Mouse (Mus musculus): ENCODE measurements at regions not wholly inside any gene's neighbourhood (a gene's known extent, or its start where the extent isn't known, plus 50 kb on each side); places are given as distances from the start of the nearest gene placed in this dataset.

- Histone ChIP-seq H3K9me3 (ENCODE audit: control insufficient read depth, low read length) (no peaks in the 10 kb centered on the region), H3K27me3 (ENCODE audit: control insufficient read depth, insufficient read depth, low read length) (no peaks in the 10 kb centered on the region), H3K27ac (ENCODE audit: low read depth, low read length) (no peak overlapping the region), H3K9ac (ENCODE audit: low read length) (no peak overlapping the region), H3K4me1 (replicated peaks; ENCODE audit: control insufficient read depth, insufficient read depth, low read length) (0 out of 2 replicates have a peak, but pooled peaks cover 2% of the 10 kb centered on the region), H3K4me2 (ENCODE audit: low read depth, low read length, severe bottlenecking) (no peak overlapping the region), H3K36me3 (ENCODE audit: control insufficient read depth, insufficient read depth, low read length) (no peaks in the 10 kb centered on the region), H3K4me3 (ENCODE audit: low read depth, low read length) (no peak overlapping the region)
- DNase-seq (ENCODE audit: low spot score), result no peak
- peak; percentile 73; the same call in 1 of the 2 replicates for ATAC-seq (replicated peaks; ENCODE audit: low FRiP score)
- WGBS, result 26% methylated on average over 2 of the region's 2 CpGs
Observed at GRCm38 (mm10) chr3:126491251-126491913, 104.7 kb upstream of the Camk2d start.

- ATAC-seq (replicated peaks; ENCODE audit: low FRiP score) (peak; percentile 37; the same call in 1 of the 2 replicates), DNase-seq (ENCODE audit: low spot score) (no peak)
- Histone ChIP-seq H3K9me3 (ENCODE audit: control insufficient read depth, low read length) (no peaks in the 10 kb centered on the region), H3K27me3 (ENCODE audit: control insufficient read depth, insufficient read depth, low read length) (no peaks in the 10 kb centered on the region), H3K36me3 (ENCODE audit: control insufficient read depth, insufficient read depth, low read length) (no peaks in the 10 kb centered on the region), H3K4me2 (ENCODE audit: low read depth, low read length, severe bottlenecking) (no peak overlapping the region), H3K9ac (ENCODE audit: low read length) (no peak overlapping the region), H3K4me3 (ENCODE audit: low read depth, low read length) (no peak overlapping the region), H3K4me1 (replicated peaks; ENCODE audit: control insufficient read depth, insufficient read depth, low read length) (0 out of 2 replicates have a peak, but pooled peaks cover 2% of the 10 kb centered on the region), H3K27ac (ENCODE audit: low read depth, low read length) (no peak overlapping the region)
- 88% methylated on average over 3 of the region's 3 CpGs for WGBS
Observed at GRCm38 (mm10) chr3:126491914-126492265, 104.2 kb upstream of the Camk2d start.

GRCm38 (mm10) chr3:126498823-126499222 lies 97.3 kb upstream of the Camk2d start:
- H3K36me3 ChIP-seq (ENCODE audit: control insufficient read depth, insufficient read depth, low read length), result no peaks in the 10 kb centered on the region
- no peak overlapping the region for H3K4me2 ChIP-seq (ENCODE audit: low read depth, low read length, severe bottlenecking)
- no peaks in the 10 kb centered on the region for H3K27me3 ChIP-seq (ENCODE audit: control insufficient read depth, insufficient read depth, low read length)
- H3K27ac ChIP-seq (ENCODE audit: low read depth, low read length), result no peak overlapping the region
- WGBS, result 72% methylated on average over 2 of the region's 2 CpGs
- no peak overlapping the region for H3K4me3 ChIP-seq (ENCODE audit: low read depth, low read length)
- H3K9ac ChIP-seq (ENCODE audit: low read length), result no peak overlapping the region
- ATAC-seq (replicated peaks; ENCODE audit: low FRiP score) (no peak), DNase-seq (ENCODE audit: low spot score) (no peak)
- no peaks in the 10 kb centered on the region for H3K4me1 ChIP-seq (replicated peaks; ENCODE audit: control insufficient read depth, insufficient read depth, low read length)
- H3K9me3 ChIP-seq (ENCODE audit: control insufficient read depth, low read length), result no peaks in the 10 kb centered on the region

- no peak overlapping the region for H3K4me3 ChIP-seq (ENCODE audit: low read depth, low read length)
- no peak overlapping the region for H3K4me2 ChIP-seq (ENCODE audit: low read depth, low read length, severe bottlenecking)
- no peaks in the 10 kb centered on the region for H3K4me1 ChIP-seq (replicated peaks; ENCODE audit: control insufficient read depth, insufficient read depth, low read length)
- WGBS, result 85% methylated on average over 2 of the region's 2 CpGs
- no peak overlapping the region for H3K9ac ChIP-seq (ENCODE audit: low read length)
- no peak overlapping the region for H3K27ac ChIP-seq (ENCODE audit: low read depth, low read length)
- no peak for ATAC-seq (replicated peaks; ENCODE audit: low FRiP score)
- no peaks in the 10 kb centered on the region for H3K36me3 ChIP-seq (ENCODE audit: control insufficient read depth, insufficient read depth, low read length)
- no peaks in the 10 kb centered on the region for H3K27me3 ChIP-seq (ENCODE audit: control insufficient read depth, insufficient read depth, low read length)
- H3K9me3 ChIP-seq (ENCODE audit: control insufficient read depth, low read length), result no peaks in the 10 kb centered on the region
- no peak for DNase-seq (ENCODE audit: low spot score)
Observed at GRCm38 (mm10) chr3:126500247-126500646, 95.9 kb upstream of the Camk2d start.

- no peak overlapping the region for H3K9ac ChIP-seq (ENCODE audit: low read length)
- DNase-seq (ENCODE audit: low spot score) (no peak), ATAC-seq (replicated peaks; ENCODE audit: low FRiP score) (no peak)
- WGBS, result 87% methylated on average over 2 of the region's 2 CpGs
- H3K4me3 ChIP-seq (ENCODE audit: low read depth, low read length), result no peak overlapping the region
- H3K9me3 ChIP-seq (ENCODE audit: control insufficient read depth, low read length), result no peaks in the 10 kb centered on the region
- no peak overlapping the region for H3K4me2 ChIP-seq (ENCODE audit: low read depth, low read length, severe bottlenecking)
- no peaks in the 10 kb centered on the region for H3K27me3 ChIP-seq (ENCODE audit: control insufficient read depth, insufficient read depth, low read length)
- no peak overlapping the region for H3K27ac ChIP-seq (ENCODE audit: low read depth, low read length)
- H3K4me1 ChIP-seq (replicated peaks; ENCODE audit: control insufficient read depth, insufficient read depth, low read length), result no peaks in the 10 kb centered on the region
- H3K36me3 ChIP-seq (ENCODE audit: control insufficient read depth, insufficient read depth, low read length), result no peaks in the 10 kb centered on the region
Observed at GRCm38 (mm10) chr3:126501826-126502225, 94.3 kb upstream of the Camk2d start.

GRCm38 (mm10) chr3:126505685-126506084 lies 90.4 kb upstream of the Camk2d start:
- H3K36me3 ChIP-seq (ENCODE audit: control insufficient read depth, insufficient read depth, low read length), result no peaks in the 10 kb centered on the region

GRCm38 (mm10) chr3:126514842-126515241 lies 81.3 kb upstream of the Camk2d start:
- 24% methylated on average over 2 of the region's 2 CpGs for WGBS
- Histone ChIP-seq H3K9ac (ENCODE audit: low read length) (no peak overlapping the region), H3K27ac (ENCODE audit: low read depth, low read length) (no peak overlapping the region), H3K4me3 (ENCODE audit: low read depth, low read length) (no peak overlapping the region), H3K36me3 (ENCODE audit: control insufficient read depth, insufficient read depth, low read length) (no peaks in the 10 kb centered on the region), H3K4me1 (replicated peaks; ENCODE audit: control insufficient read depth, insufficient read depth, low read length) (no peaks in the 10 kb centered on the region), H3K4me2 (ENCODE audit: low read depth, low read length, severe bottlenecking) (no peak overlapping the region), H3K27me3 (ENCODE audit: control insufficient read depth, insufficient read depth, low read length) (no peaks in the 10 kb centered on the region), H3K9me3 (ENCODE audit: control insufficient read depth, low read length) (no peaks in the 10 kb centered on the region)
- DNase-seq (ENCODE audit: low spot score), result no peak
- no peak for ATAC-seq (replicated peaks; ENCODE audit: low FRiP score)

More at GRCm38 (mm10) chr3:126505685-126506084, 90.4 kb upstream of the Camk2d start:
- H3K27me3 ChIP-seq (ENCODE audit: control insufficient read depth, insufficient read depth, low read length), result no peaks in the 10 kb centered on the region
- DNase-seq (ENCODE audit: low spot score) (no peak), ATAC-seq (replicated peaks; ENCODE audit: low FRiP score) (no peak)
- no peak overlapping the region for H3K9ac ChIP-seq (ENCODE audit: low read length)
- H3K27ac ChIP-seq (ENCODE audit: low read depth, low read length), result no peak overlapping the region
- no peaks in the 10 kb centered on the region for H3K4me1 ChIP-seq (replicated peaks; ENCODE audit: control insufficient read depth, insufficient read depth, low read length)
- no peak overlapping the region for H3K4me3 ChIP-seq (ENCODE audit: low read depth, low read length)
- no peaks in the 10 kb centered on the region; the same call in 1 of the 2 replicates for H3K9me3 ChIP-seq (ENCODE audit: control insufficient read depth, low read length)
- no peak overlapping the region for H3K4me2 ChIP-seq (ENCODE audit: low read depth, low read length, severe bottlenecking)
- 63% methylated on average over 1 of the region's 1 CpGs for WGBS

GRCm38 (mm10) chr3:126534118-126534820 lies 61.8 kb upstream of the Camk2d start:
- DNase-seq (ENCODE audit: low spot score) (no peak), ATAC-seq (replicated peaks; ENCODE audit: low FRiP score) (no peak)
- Histone ChIP-seq H3K36me3 (ENCODE audit: control insufficient read depth, insufficient read depth, low read length) (no peaks in the 10 kb centered on the region), H3K4me2 (ENCODE audit: low read depth, low read length, severe bottlenecking) (no peak overlapping the region), H3K4me1 (replicated peaks; ENCODE audit: control insufficient read depth, insufficient read depth, low read length) (no peaks in the 10 kb centered on the region), H3K27ac (ENCODE audit: low read depth, low read length) (no peak overlapping the region), H3K4me3 (ENCODE audit: low read depth, low read length) (no peak overlapping the region), H3K9me3 (ENCODE audit: control insufficient read depth, low read length) (no peaks in the 10 kb centered on the region), H3K27me3 (ENCODE audit: control insufficient read depth, insufficient read depth, low read length) (no peaks in the 10 kb centered on the region), H3K9ac (ENCODE audit: low read length) (no peak overlapping the region)
- WGBS, result 65% methylated on average over 7 of the region's 7 CpGs

GRCm38 (mm10) chr3:126535340-126535739 lies 60.8 kb upstream of the Camk2d start:
- DNase-seq (ENCODE audit: low spot score) (no peak), ATAC-seq (replicated peaks; ENCODE audit: low FRiP score) (no peak)
- H3K4me2 ChIP-seq (ENCODE audit: low read depth, low read length, severe bottlenecking), result no peak overlapping the region
- no peaks in the 10 kb centered on the region for H3K36me3 ChIP-seq (ENCODE audit: control insufficient read depth, insufficient read depth, low read length)
- no peaks in the 10 kb centered on the region for H3K9me3 ChIP-seq (ENCODE audit: control insufficient read depth, low read length)
- no peaks in the 10 kb centered on the region for H3K27me3 ChIP-seq (ENCODE audit: control insufficient read depth, insufficient read depth, low read length)
- no peak overlapping the region for H3K9ac ChIP-seq (ENCODE audit: low read length)
- no peak overlapping the region for H3K27ac ChIP-seq (ENCODE audit: low read depth, low read length)
- no peak overlapping the region for H3K4me3 ChIP-seq (ENCODE audit: low read depth, low read length)
- H3K4me1 ChIP-seq (replicated peaks; ENCODE audit: control insufficient read depth, insufficient read depth, low read length), result no peaks in the 10 kb centered on the region

Measured in forebrain, embryonic 11.5 days (tissue).